Mouse (Mus musculus) testis, adult 2 months (tissue): ENCODE measurements at regions not wholly inside any gene's neighbourhood (a gene's known extent, or its start where the extent isn't known, plus 50 kb on each side); places are given as distances from the start of the nearest gene placed in this dataset.

Experiments
- CTCF ChIP-seq: fragments of 200-500 bp; IDR thresholded peaks from 2 replicates; pipeline ENCODE4 v1.5.1; 2012; ENCODE audit warnings: low read depth, mild to moderate bottlenecking, inconsistent platforms, low read length, moderate library complexity; ENCODE audit not compliant: control insufficient read depth, insufficient read depth, insufficient replicate concordance
- POLR2A ChIP-seq: fragments of 200-500 bp; IDR thresholded peaks from 2 replicates; pipeline ENCODE4 v1.6.1; 2012; ENCODE audit warnings: low read depth, mild to moderate bottlenecking, inconsistent platforms, low read length, moderate library complexity; ENCODE audit not compliant: control insufficient read depth

DNA sequence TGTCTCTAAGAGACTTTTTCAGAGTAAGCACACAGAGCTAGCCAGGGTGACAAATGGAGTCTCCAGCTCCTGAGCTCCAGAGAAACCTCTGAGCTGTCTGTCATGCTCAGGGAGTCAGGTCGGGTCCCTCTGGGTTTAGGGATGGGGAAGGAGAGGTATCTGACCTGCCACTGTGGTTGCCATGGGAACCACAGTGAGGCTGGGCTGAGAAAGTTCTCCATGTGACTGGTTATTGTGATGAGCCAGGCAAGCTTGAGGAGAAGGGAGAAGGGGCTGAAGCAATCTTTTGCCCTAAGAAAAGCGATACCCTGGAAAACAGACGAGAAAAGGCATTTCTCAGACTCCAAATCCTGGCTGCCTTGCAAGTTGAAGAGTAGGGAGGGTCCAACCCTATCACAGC lies 105.7 kb upstream of the Syt13 start:
- TF ChIP-seq POLR2A (no peak), CTCF (no peak)
